Mouse (Mus musculus) gastrocnemius, postnatal 4 days (tissue): ENCODE data around the gene Sec23ip. TPM values are rescaled to one million over a fixed set of nuclear protein-coding genes. Genes with fewer than 3 reads are reported as not detected.
"Not testable (repeated sequence)": the region's sequence is repeated elsewhere in the genome, so short reads cannot be mapped to it uniquely, and the experiment has no call there.

Experiments
- DNase-seq, 2 experiments: peaks; one replicate each; pipeline ENCODE4 v3.0.0; 2021 to 2022; ENCODE audit warnings: low spot score in 2 of 2, mixed read lengths in 2 of 2
- long read RNA-seq, 2 experiments: library from polyadenylated mRNA; stranded (forward); transcript quantifications; one replicate each; pipeline ENCODE4 v2.0.0; 2021
- total RNA-seq, 2 experiments: library from RNA; stranded (reverse); gene quantifications; 2 replicates each; pipeline ENCODE4 v1.2.3; 2021

Sec23ip gene
- 10 to 100 TPM; 33.1 to 37.2 TPM for total RNA-seq
- long read RNA-seq, experiment 1, full-length matches to known transcripts = 12 of 24 reads
- long read RNA-seq, experiment 1, partial matches to known transcripts = 3 of 24 reads
- long read RNA-seq, experiment 1, other reads (novel, unspliced or antisense) = 9 of 24 reads
- long read RNA-seq, experiment 2, full-length matches to known transcripts = 24 of 45 reads
- long read RNA-seq, experiment 2, partial matches to known transcripts = 10 of 45 reads
- long read RNA-seq, experiment 2, other reads (novel, unspliced or antisense) = 11 of 45 reads

GRCm38 (mm10) chr7:128744684-128745485, at the start of gene Sec23ip:
TSS of gene Sec23ip (plus strand) at chr7:128744943.
- DNase-seq = peak; percentile 93 to 98

- DNase-seq = not testable (repeated sequence)
Observed at GRCm38 (mm10) chr7:128699959-128700358, 44.8 kb upstream of the Sec23ip start.

- DNase-seq = peak; percentile 32 to 63
Observed at GRCm38 (mm10) chr7:128705735-128706134, 39.0 kb upstream of the Sec23ip start.

- no peak for DNase-seq
Observed at GRCm38 (mm10) chr7:128717991-128718390, 26.8 kb upstream of the Sec23ip start.

DNA sequence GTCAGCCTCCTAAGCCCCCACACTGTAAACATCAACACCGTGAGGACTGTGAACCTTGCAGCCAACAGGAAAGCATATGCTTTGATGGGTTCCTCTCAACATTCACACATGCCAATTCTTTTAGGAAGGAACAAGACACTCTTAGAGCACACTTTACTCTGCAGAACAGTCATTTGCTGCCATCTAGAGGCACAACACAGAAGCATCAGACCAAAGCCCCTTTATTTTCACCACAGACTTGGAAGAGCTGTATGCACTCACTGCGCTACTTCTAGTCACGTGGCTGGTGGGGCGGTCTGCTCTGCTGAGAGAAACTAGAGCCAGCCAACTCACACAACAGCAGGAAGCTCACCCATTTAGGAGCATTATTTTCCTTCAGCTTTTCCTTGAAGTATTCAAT, 20.0 kb upstream of the Sec23ip start:
- peak in 1 of 2 experiments; percentile 64 for DNase-seq

- no peak for DNase-seq
Observed at GRCm38 (mm10) chr7:128725189-128725588, 19.6 kb upstream of the Sec23ip start.

DNA sequence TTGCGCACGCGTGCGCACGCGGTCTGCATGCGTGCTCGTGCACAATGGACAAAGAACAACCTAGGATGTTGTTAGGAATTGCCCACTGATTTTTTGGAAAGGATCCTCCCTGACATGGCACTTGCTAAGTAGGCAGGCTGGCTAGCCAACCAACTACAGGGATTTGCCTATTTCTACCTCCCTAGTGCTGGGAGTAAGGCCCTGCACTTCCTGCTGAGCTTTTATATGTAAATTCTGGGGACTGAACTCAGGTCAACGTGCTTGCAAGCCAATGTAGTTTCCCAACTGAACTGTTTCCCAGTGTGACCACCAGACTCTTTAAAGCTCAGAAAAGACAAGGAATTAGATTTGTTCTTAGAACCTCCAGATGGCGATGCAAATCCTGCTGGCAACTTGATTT, 17.7 kb upstream of the Sec23ip start:
- no peak for DNase-seq

DNA sequence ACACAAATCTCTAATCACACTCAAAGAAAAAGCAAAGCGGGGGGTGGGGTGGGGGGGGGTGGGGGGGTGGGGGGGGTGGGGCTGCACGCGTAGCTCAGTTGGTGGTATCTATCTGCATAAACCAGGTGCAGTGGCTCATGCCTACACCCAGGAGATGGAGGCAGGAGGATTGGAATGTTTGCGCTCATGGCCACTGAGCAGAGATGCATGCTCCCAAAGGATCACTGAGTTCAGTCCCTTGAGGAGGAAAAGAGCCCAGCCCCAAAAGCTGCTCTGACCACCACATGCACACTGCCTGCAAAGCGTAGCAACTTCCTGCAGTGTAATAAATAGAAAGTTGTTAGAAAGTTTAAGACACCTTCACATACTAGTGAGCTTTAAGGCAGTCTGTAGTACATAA, 17.0 kb upstream of the Sec23ip start:
- DNase-seq = no peak

DNA sequence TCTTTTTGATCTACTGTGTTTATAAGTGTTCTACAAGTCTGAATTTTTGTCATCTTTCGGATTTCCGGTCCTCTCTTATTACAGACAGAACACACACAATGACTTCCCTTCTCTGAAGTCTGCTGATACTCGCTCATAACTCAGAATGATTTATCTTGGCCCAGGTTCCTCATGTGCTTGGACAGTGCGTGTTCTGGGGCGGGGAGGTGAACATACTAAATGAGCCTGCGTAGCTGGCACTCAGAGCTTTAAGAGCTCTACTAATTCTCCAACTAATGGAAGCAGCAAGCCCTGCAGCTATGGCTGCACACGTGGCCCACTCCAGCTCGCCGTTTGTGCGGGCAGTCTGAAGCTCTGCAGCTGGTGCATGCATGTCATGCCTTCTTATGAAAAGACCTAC, 16.0 kb upstream of the Sec23ip start:
- no peak for DNase-seq

DNA sequence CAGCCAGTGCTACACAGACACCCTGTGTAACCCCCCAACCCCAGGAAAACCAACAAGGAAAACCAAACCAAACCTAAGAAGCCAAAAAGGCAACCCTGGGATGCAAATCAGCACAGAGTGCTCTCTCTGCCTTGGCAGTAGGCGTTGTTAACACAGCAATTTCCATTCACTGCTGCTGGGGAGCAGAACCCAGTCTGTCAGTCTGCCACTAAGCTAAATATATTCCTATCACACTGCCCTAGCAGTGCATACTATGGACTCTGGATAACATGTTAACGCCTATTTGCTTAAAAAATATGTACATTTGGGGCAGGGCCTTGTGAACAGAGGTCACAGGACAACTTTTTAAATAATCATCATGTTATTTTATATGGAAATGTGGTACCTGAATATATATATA, 13.2 kb upstream of the Sec23ip start:
- no peak for DNase-seq

- DNase-seq = no peak
Observed at GRCm38 (mm10) chr7:128738041-128738440, 6.7 kb upstream of the Sec23ip start.

- no peak for DNase-seq
Observed at GRCm38 (mm10) chr7:128739116-128739461, 5.7 kb upstream of the Sec23ip start.

DNA sequence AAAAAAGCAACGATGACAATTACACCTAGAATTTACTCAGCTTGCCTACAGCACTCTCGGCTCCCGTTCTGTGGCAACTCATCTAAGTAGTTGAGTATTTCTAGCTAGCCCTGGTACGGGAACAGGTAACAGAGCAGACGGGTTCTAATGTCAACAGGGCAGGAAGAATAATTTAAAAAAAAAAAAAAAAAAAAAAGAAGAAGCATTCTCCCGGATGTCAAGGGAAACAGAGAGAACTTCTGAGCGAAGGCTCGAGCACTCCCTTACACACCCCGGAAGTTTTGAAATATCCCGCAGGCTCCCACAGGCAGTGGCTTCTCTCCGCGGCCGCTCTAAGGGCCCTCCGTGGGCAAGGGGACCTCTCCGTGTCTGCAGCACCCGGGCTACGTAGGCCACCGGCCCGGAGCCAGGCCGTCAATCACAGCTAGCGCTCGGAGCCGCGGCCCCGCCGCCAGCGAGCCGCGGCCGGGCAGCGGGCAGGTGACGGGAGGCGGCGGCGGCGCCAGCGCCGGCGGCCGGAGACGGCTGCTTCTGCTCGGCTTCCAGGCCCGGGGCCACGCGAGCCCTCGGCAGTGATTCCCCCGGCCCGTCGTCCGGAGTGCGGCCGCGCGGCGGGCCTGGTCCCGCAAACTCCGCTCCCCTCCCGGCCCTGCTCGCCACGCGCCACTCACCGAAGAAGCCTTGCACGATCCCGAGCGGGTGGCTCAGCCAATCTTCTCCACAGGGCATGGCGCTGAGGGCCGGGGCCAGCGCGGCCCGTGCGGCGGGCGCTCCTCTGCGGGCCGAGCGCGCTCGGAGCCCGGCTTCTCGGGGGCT, 5.1 kb upstream of the Sec23ip start:
- peak; percentile 30 to 59 for DNase-seq

- peak; percentile 98 to 99 for DNase-seq
Observed at GRCm38 (mm10) chr7:128740334-128740733, 4.4 kb upstream of the Sec23ip start, which contains the start of gene Mcmbp. TSS of gene Mcmbp (minus strand) at chr7:128740495.

DNA sequence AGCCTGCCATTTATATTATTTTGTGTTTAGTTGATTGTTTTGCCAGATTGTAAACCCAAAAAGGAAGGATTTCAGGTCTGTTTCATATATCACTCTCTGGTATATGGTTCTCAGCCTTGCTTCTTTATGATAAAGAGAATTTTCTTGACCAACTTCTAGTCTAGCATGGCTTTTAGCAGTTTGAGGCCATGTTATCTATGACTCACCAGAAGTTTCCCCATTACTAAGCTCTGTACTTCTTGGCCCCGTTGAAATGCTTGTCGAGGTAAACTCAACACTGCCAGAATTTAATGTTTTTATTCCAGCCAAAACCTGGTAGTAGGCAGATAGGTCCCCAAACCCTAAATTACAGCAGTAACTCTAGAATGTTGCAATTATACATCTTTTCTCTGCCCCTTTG, 845 bp upstream of the Sec23ip start:
- DNase-seq = no peak

- DNase-seq = no peak
Observed at GRCm38 (mm10) chr7:128746151-128746550, 1.4 kb downstream of the Sec23ip start.

DNA sequence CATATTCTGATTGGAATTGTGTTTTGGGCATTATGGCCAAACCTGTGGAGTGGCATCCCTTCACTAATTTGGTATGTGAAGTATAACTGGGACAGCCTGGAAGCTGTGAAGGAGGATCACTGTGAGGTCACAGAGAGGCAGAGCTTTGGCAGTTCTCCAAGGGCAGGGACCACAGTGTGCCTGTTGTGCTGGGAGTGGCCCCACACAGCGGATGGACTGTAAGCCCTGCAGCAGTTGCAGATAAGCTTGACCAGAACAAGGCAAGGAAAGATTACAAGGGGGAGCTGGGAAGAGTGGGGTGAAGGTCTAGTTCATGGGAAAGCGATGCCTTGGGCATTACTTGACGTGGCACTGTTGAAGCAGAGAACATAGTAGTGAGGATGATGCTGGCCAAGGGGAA, 4.0 kb downstream of the Sec23ip start:
- peak; percentile 32 to 53 for DNase-seq

DNA sequence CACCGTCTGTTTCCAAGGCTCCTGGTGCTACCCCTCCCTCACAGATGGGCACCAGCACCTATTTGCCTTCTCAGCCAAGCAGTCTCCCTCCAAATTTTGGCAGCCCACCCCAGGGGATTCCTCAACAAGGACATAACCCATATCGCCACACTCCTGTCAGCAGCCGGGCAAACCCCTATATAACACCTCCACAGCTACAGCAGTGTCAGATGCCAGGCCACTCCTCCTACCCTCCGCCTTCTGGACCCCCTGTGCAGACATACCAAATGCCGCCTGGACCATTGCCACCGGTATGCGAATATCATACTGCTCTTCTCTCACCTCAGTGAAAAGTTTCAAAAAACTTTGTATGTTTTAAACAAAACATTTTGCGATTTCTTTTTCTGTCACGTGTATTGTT, 5.6 kb downstream of the Sec23ip start:
- DNase-seq = no peak

DNA sequence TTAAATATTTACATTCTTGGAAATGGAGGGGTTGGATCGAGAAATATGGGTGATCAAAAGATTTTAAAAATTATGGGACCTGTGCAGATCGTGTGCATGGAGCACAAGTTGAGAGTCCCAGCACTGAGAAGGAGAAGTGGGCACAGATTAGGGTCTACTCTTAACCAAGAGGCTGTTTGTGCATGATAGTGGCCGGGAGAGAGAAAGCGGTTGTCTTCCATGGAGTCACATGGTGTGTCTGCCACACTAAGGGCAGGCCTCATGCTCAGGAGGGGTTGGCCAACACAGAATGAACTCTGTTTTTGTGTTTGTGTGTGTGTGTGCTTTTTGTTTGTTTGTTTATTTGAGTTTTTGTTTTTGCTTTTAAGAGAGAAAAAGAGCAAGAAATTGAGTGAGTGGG, 7.3 kb downstream of the Sec23ip start:
- no peak for DNase-seq

DNA sequence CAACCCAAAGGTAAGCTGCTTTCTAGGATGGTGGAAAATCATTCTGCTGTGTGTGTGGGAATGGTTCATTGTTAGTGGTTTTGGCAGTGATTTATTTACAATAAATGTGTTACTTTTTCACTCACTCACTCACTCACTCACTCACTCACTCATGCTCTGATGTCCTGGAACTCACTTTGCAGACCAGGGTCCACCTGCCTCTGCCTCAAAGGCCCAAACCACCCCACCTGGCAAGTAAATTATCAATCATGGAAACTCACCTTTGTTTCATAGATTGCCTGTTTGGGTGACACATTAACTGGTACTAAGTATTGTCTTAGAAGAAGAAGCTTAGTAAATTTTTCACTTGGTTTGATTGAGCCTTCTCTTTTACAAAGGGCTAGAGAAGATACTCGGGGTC, 10.7 kb downstream of the Sec23ip start:
- no peak for DNase-seq

DNA sequence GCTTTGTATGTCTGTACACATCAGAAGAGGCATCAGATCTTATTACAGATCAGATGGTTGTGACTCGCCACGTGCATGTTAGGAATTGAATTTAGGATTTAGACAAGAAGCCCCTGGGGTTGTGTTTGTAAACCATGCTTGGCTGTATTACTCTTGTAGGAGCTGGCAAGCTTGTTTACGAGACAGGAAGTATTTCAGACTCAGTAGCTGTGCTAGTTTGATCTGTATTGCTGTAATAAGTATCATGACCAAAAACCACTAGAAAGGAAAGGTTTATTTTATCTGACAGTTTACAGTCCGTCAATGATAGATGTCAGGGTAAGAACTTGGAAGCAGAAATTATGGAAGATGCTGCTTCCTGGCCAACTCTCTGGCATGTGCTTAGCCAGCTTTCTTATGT, 14.2 kb downstream of the Sec23ip start:
- DNase-seq = no peak

DNA sequence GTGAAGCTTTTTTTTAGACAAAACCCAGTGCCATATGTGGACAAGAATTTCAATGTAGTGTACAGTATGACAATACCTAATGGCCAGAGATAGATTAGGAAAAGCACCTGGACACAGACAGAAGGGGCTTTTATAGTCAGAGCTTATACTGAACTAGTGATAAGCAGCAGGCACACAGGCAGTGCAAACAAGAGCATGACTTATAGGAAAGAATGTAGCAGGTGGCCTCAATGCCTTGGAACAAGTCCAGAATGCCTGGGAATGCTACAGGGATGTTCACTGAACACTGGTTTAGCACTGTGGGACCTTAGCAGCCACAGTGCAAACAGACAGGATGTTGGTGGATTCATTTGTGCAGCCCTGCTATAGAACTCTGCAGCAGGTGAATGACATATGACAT, 22.0 kb downstream of the Sec23ip start:
- DNase-seq = no peak
